Mouse (Mus musculus): ENCODE measurements around the gene Shisa6.

- TF ChIP-seq CTCF (IDR thresholded peaks at IDR 0.05; ENCODE audit: control insufficient read depth, insufficient read depth, insufficient replicate concordance, low read depth, low read length) (no peak), POLR2A (IDR thresholded peaks at IDR 0.05; ENCODE audit: control insufficient read depth, low read depth, low read length) (no peak)
Measured at GRCm38 (mm10) chr11:66369764-66370163, 156.0 kb downstream of the Shisa6 start.

All from testis, adult 2 months (tissue).